Mouse (Mus musculus) midbrain, embryonic 13.5 days (tissue): ENCODE results near the gene Irf2. TPM values are rescaled to one million over a fixed set of nuclear protein-coding genes. Genes with fewer than 3 reads are reported as not detected.

Source experiments
- ATAC-seq: fragments of 200-750 bp; cut with Nextera tagmentation; 2 replicates; pipeline ENCODE4 v1.8.0; 2017; ENCODE audit warnings: mild to moderate bottlenecking, moderate TSS enrichment, moderate library complexity
- H3K27ac ChIP-seq: fragments of 300-500 bp; sonication (generic); 2 replicates; pipeline ENCODE4 v1.5.1; 2015; ENCODE audit warnings: inconsistent platforms, mild to moderate bottlenecking, moderate library complexity
- H3K27me3 ChIP-seq: fragments of 300-500 bp; sonication (generic); 2 replicates; pipeline ENCODE4 v1.6.1; 2015; ENCODE audit warnings: mild to moderate bottlenecking, inconsistent platforms
- H3K36me3 ChIP-seq: fragments of 300-500 bp; sonication (generic); 2 replicates; pipeline ENCODE4 v1.6.1; 2015; ENCODE audit warnings: mild to moderate bottlenecking, inconsistent platforms
- H3K4me1 ChIP-seq: fragments of 300-500 bp; sonication (generic); replicated peaks from 2 replicates; pipeline ENCODE4 v1.6.1; 2015; ENCODE audit warnings: inconsistent platforms
- H3K4me2 ChIP-seq: fragments of 300-500 bp; sonication (generic); replicated peaks from 2 replicates; pipeline ENCODE4 v1.6.1; 2015; ENCODE audit warnings: moderate library complexity, mild to moderate bottlenecking, inconsistent platforms
- H3K4me3 ChIP-seq: fragments of 300-500 bp; sonication (generic); replicated peaks from 2 replicates; pipeline ENCODE4 v1.5.1; 2015; ENCODE audit warnings: mild to moderate bottlenecking, inconsistent platforms
- H3K9ac ChIP-seq: fragments of 300-500 bp; sonication (generic); replicated peaks from 2 replicates; pipeline ENCODE4 v1.6.1; 2015; ENCODE audit warnings: mild to moderate bottlenecking, inconsistent platforms
- H3K9me3 ChIP-seq: fragments of 300-500 bp; sonication (generic); 2 replicates; pipeline ENCODE4 v1.6.1; 2016; ENCODE audit warnings: mild to moderate bottlenecking, inconsistent platforms
- whole genome bisulfite sequencing: fragments of 180-500 bp; shearing (Covaris S2); methylation state at CpG from one replicate; pipeline ENCODE4 v1.1.7; 2015; 5-methylcytosine and 5-hydroxymethylcytosine counted together
- polyA plus RNA-seq: library from polyadenylated mRNA; unstranded; fragments of >200 nt; fragmentation: Nextera tagmentation; extraction: Ambion mirVana; gene quantifications from 2 replicates; pipeline ENCODE4 v1.2.1, GENCODE M21; 2015

Irf2 gene
- polyA plus RNA-seq, 1 experiment from 2014 or later: 9.8 TPM

DNA sequence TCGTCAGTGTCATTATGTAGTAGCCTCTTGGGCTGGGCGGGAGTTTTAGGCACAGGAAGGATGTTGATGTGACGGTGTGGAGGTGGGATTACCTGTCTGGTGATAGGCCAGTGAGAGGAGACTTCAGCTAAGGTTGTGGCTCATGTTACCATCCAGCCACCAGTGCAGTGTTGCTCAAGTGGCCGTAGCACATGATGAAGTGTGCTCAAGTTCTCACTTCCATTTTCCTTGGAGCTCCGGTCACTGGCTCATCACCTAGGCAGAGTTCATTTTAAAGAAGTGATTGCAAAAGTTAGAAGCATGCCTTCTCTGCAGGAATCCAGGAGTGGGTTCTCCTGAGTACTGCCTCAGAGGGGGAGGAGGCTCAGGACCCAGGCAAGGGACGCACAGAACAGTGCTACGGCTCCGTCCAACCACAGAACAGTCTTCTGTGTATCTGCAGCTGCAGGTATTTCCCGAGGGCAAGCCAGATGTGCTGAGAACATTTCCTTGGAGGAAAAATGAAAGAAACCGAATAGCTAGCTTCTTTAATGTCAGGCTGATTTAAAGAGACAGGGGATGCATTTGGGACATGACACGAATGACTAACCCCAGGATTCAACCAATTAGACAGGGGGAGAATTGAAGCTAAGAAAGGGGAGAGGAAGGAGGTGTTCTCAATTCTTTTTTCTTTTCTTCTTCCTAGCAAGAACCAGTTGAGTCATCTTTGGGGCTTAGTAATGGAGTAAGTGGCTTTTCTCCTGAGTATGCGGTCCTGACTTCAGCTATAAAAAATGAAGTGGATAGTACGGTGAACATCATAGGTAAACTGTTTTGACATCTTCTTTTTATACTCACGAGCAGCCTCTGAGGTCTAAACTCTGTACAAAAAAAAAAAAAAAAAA lies 78.8 kb downstream of the Irf2 start:
- ATAC-seq: no peak
- no peak overlapping the region for H3K4me3 ChIP-seq
- no peak overlapping the region for H3K9ac ChIP-seq
- no peaks in the 10 kb centered on the region for H3K9me3 ChIP-seq
- H3K36me3 ChIP-seq: peaks cover 12% of the 10 kb centered on the region; the same call in 1 of the 2 replicates
- 76% methylated on average over 14 of the region's 14 CpGs for WGBS
- H3K4me2 ChIP-seq: no peak overlapping the region
- H3K27me3 ChIP-seq: no peaks in the 10 kb centered on the region
- 0 out of 2 replicates have a peak, but pooled peaks cover 4% of the 10 kb centered on the region for H3K4me1 ChIP-seq
- no peak overlapping the region for H3K27ac ChIP-seq

DNA sequence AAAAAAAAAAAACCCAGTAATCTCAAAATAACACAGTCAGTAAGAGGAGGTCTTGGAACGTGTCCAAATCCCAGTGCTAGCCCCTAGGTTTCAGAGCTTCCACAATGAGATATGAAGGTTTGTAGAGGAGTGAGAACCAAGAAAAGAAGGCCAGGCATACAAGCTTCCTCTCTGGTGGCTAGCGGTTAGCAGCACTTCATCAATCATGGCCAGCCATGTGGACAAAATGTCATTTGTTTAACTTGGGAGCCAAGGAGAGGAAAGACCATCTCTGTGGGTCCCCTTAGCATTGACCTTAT lies 79.4 kb downstream of the Irf2 start:
- Histone ChIP-seq H3K36me3 (peaks cover 12% of the 10 kb centered on the region; the same call in 1 of the 2 replicates), H3K4me3 (no peak overlapping the region), H3K4me1 (no peaks in the 10 kb centered on the region), H3K9me3 (no peaks in the 10 kb centered on the region), H3K9ac (no peak overlapping the region), H3K27me3 (no peaks in the 10 kb centered on the region), H3K4me2 (no peak overlapping the region), H3K27ac (no peak overlapping the region)
- WGBS: 70% methylated on average over 2 of the region's 2 CpGs
- ATAC-seq: no peak

DNA sequence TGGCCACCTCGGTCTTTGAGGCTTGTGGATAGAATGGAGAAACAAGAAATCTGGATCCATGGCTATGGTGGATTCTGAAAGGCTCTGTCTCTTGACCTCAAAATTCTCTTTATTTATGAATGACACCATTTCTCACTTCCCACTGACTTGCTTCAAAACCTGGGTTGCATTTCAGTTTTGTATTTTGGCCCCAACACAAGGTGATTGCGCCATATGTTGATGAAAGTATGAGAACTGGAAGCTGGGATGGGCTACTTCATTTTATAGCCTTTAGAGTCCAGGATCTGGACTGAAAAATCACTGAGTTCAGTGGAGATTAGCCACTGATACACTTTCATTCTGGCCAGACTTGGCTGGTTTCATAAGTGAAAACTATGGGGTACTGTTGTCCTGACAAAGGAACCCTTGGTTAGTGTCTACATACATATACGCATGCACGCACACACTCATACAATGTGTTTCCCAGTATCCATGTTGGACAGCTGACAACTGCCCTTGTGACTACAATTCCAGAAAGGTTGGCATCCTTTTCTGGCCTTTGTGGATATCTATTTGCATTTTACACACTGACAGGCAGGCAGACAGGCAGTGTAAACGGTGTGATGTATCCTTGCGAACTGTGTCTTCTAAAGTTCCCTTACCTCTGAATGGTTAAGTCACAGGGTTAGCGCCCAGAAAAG lies 89.3 kb downstream of the Irf2 start:
- ATAC-seq: no peak
- no peak overlapping the region for H3K9ac ChIP-seq
- no peaks in the 10 kb centered on the region for H3K9me3 ChIP-seq
- no peaks in the 10 kb centered on the region for H3K27me3 ChIP-seq
- no peak overlapping the region for H3K27ac ChIP-seq
- H3K4me2 ChIP-seq: no peak overlapping the region
- no peak overlapping the region for H3K4me3 ChIP-seq
- H3K4me1 ChIP-seq: no peaks in the 10 kb centered on the region
- WGBS: 93% methylated on average over 7 of the region's 7 CpGs
- H3K36me3 ChIP-seq: no peaks in the 10 kb centered on the region

DNA sequence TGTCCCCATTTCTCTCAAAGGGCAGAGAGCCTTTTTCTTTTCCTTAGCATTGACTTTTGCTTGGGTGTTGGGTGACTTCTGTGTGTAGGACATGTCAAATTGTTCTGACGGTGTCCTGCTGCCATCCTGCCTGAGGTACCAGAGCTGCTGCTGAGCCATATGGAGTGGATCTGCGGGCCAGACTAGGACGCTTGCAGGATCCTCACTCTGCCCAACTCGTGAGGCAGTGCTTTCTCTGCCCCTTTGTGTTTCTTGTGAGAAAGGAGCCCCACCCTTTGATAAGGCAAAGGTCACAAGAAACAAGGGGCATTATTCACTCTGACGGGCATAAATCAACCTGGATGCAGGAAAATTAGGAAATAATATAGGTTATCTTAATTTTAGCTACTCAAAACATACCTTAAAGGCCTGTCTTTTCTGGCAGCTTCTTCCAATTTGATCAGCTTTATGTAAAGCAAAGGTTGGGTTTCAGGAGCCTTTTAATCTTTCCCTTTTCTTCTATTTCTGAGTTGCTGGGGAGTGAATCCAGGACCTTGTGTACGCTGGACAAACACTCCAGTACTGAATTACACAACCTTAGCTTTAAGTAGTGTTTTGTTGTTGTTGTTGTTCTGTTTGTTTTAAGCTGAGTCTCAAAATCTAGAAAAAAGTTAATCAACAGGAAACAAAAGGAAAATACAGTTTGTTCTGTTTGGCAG lies 90.0 kb downstream of the Irf2 start:
- Histone ChIP-seq H3K4me1 (no peaks in the 10 kb centered on the region), H3K4me3 (no peak overlapping the region), H3K9me3 (no peaks in the 10 kb centered on the region), H3K9ac (no peak overlapping the region), H3K4me2 (no peak overlapping the region), H3K36me3 (no peaks in the 10 kb centered on the region), H3K27me3 (no peaks in the 10 kb centered on the region), H3K27ac (no peak overlapping the region)
- ATAC-seq: no peak
- WGBS: 69% methylated on average over 6 of the region's 6 CpGs

DNA sequence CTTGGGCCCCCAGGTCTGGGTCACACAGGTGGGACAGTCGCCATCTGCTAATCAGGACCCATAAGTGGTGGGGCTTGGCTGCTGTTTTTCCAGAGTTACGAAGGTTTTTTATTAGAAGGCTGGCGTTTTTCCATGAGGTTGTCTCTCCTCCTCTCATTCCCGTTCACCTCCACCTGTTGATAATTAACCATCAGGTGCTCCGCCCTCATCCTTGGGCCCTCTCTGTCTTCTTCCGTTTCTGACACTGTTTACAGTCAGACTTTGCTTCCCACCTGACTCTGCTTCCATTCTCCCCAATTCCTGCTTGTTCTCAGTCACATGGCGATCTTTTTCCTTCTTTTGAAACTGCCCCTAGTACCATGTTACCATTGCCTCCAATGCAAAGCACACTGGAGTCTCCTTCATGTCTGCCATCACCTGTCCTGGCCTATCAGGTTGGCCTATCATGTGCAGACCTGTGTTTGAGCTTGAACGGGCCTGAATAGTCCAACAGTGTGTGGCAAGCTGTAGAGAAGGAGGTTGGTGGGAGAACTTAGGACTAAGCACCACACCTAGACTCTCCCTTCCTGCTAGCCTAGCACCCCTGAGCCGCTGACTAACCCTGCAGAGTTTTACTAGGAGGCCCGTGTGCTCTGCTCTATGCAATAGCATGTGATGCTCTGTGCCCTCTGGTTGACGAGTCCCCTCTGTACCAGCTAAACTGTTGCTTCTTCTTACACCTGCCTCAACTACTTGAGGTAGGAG lies 90.8 kb downstream of the Irf2 start:
- ATAC-seq: no peak
- no peaks in the 10 kb centered on the region for H3K9me3 ChIP-seq
- no peaks in the 10 kb centered on the region for H3K27me3 ChIP-seq
- no peak overlapping the region for H3K9ac ChIP-seq
- no peaks in the 10 kb centered on the region for H3K36me3 ChIP-seq
- no peak overlapping the region for H3K27ac ChIP-seq
- H3K4me2 ChIP-seq: no peak overlapping the region
- no peaks in the 10 kb centered on the region for H3K4me1 ChIP-seq
- 94% methylated on average over 11 of the region's 11 CpGs for WGBS
- H3K4me3 ChIP-seq: no peak overlapping the region

DNA sequence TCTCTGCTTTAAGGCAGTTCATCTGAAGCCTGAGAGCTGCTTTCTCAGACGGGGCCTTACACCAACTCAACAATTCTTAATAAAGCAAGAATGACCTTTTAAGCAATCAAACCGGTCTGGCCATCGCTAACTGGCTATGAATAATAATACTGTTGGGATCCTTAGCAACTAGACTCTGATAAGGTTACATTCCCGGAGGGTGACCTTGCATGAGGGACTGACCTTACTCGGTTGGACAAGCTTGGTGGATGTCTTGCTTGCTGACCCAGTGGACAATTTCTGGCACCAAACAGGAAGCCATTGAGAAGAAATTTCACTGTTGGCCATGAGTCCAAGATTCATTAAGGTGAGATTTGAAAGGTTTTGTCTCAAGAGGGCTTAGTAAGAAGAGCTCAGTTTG lies 92.4 kb downstream of the Irf2 start:
- Histone ChIP-seq H3K4me3 (no peak overlapping the region), H3K9ac (no peak overlapping the region), H3K27ac (no peak overlapping the region), H3K4me2 (no peak overlapping the region), H3K36me3 (no peaks in the 10 kb centered on the region), H3K9me3 (no peaks in the 10 kb centered on the region), H3K27me3 (no peaks in the 10 kb centered on the region), H3K4me1 (no peaks in the 10 kb centered on the region)
- no peak for ATAC-seq
- WGBS: 90% methylated on average over 5 of the region's 5 CpGs

DNA sequence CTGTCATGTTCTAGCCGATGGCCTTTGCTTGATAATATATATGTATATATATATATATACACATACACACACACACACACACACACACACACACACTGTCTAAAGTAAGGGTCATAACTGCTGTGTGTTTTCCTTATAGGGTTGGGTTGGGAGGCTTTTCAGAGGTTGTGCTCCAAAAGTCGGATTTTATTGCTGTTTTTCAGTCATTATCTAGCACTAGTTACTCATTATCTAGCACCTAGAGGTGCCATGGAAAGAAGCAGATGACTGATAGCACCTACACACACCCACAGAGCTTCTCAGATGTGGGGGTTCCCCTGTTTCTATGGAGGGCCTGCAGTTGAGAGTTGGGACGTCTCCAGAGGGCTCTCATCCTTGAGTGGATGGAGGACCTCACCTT lies 92.9 kb downstream of the Irf2 start:
- 90% methylated on average over 3 of the region's 3 CpGs for WGBS
- no peak for ATAC-seq
- no peak overlapping the region for H3K4me3 ChIP-seq
- H3K27ac ChIP-seq: no peak overlapping the region
- no peak overlapping the region for H3K9ac ChIP-seq
- H3K4me1 ChIP-seq: no peaks in the 10 kb centered on the region
- no peaks in the 10 kb centered on the region for H3K9me3 ChIP-seq
- H3K4me2 ChIP-seq: no peak overlapping the region
- H3K36me3 ChIP-seq: no peaks in the 10 kb centered on the region
- H3K27me3 ChIP-seq: no peaks in the 10 kb centered on the region

DNA sequence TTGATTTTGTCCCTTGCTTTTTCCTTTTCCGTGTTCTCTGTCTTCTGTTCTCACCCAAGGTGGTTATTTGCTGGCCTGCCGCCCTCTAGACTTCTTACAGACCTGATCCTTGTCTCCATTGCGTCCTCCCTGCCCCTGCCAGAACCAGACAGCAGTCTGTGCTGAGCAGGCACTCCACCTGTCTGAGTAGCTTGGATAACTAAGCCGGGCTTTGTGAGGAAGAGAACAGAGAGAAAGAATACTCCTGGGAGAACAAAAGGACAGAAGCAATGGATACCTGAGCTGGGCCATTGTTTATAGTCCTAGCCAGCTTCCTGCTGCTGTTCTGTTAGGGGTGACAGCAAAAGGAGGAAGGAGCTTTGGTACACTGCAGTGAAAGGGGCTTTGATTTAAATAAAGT lies 94.2 kb downstream of the Irf2 start:
- no peak for ATAC-seq
- WGBS: 45% methylated on average over 4 of the region's 4 CpGs

DNA sequence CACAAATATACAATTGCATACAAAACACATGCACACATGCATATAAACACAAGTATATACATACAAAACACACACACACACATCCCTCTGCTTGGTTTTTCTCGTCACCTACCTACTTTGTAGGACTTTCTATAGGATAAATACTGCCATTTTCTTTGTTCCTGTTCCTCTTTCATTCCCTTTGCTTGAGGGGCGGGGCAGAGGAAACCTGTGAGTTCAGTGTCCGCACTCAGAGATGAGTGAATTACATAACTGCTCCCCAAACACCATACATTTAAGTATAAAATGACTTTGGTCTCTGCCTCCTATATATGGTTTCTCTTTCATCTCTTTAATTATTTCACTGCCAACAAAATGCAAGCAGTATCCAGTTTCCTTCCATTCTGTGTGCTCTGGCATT lies 94.9 kb downstream of the Irf2 start:
- H3K4me2 ChIP-seq: no peak overlapping the region
- no peaks in the 10 kb centered on the region for H3K4me1 ChIP-seq
- no peaks in the 10 kb centered on the region for H3K27me3 ChIP-seq
- ATAC-seq: no peak
- no peak overlapping the region for H3K4me3 ChIP-seq
- H3K9ac ChIP-seq: no peak overlapping the region
- no peaks in the 10 kb centered on the region for H3K36me3 ChIP-seq
- H3K27ac ChIP-seq: no peak overlapping the region
- 92% methylated on average over 3 of the region's 3 CpGs for WGBS
- H3K9me3 ChIP-seq: no peaks in the 10 kb centered on the region

More for the DNA sequence above, 94.2 kb downstream of the Irf2 start:
- Histone ChIP-seq H3K4me3 (no peak overlapping the region), H3K9ac (no peak overlapping the region), H3K27me3 (no peaks in the 10 kb centered on the region), H3K27ac (no peak overlapping the region), H3K4me2 (no peak overlapping the region), H3K36me3 (no peaks in the 10 kb centered on the region), H3K4me1 (no peaks in the 10 kb centered on the region), H3K9me3 (no peaks in the 10 kb centered on the region)

DNA sequence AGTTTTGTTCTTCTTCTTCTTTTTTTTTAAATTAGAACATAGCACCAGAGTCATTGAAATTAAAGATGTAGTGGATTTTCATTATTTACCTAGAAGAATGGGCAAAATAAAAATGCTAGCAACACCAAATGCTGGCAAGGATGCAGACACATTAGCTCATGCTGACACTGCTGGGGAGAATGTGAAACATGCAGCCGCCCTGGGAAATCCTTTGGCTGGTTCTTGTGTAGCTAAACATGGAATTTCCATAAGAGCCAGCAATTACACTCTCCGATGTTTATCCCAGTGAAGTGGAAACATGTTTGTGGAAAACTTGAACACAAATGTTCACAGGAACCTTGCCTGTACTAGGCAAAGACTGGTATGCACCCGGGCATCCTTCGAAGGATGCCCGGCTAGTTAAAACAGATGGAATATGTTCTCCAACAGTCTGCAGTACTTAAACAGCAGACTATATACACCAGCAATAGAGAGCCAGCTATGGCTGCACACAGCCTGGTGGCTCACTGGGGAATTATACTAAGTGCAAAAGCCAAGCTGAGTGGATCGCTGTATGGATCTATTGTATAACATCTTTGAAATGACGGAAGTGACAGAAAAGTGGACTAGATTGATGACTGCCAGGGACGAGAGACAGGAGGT lies 96.6 kb downstream of the Irf2 start:
- H3K36me3 ChIP-seq: peaks cover 4% of the 10 kb centered on the region; the same call in 1 of the 2 replicates
- no peaks in the 10 kb centered on the region for H3K27me3 ChIP-seq
- no peak for ATAC-seq
- H3K27ac ChIP-seq: no peak overlapping the region
- H3K4me2 ChIP-seq: no peak overlapping the region
- H3K9me3 ChIP-seq: no peaks in the 10 kb centered on the region
- WGBS: 88% methylated on average over 8 of the region's 8 CpGs
- H3K4me1 ChIP-seq: no peaks in the 10 kb centered on the region
- no peak overlapping the region for H3K9ac ChIP-seq
- no peak overlapping the region for H3K4me3 ChIP-seq

DNA sequence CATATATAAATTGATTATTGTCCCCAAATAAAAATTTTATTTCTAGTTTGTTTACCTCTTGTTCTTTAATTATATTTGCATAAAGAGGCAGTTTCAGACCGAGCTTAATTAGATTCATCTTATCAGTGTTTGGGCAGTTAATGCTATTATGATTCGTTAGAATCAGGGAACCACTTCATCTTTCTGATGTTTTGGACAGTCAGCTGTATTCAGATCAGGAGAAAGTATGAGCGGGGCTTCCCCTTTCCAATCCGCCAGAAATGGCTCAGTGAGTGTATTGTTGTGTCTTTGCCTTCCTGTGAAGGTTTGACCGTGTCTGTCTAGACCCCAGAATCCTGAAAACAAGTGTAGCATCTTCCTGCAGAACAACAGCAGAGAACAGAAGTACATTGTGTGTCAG lies 97.4 kb downstream of the Irf2 start:
- H3K4me1 ChIP-seq: no peaks in the 10 kb centered on the region
- no peak overlapping the region for H3K9ac ChIP-seq
- H3K27me3 ChIP-seq: no peaks in the 10 kb centered on the region
- H3K27ac ChIP-seq: no peak overlapping the region
- H3K9me3 ChIP-seq: no peaks in the 10 kb centered on the region
- WGBS: 77% methylated on average over 5 of the region's 5 CpGs
- no peak overlapping the region for H3K4me2 ChIP-seq
- no peak for ATAC-seq
- H3K4me3 ChIP-seq: no peak overlapping the region
- H3K36me3 ChIP-seq: peaks cover 4% of the 10 kb centered on the region; the same call in 1 of the 2 replicates
